Mouse (Mus musculus) mouse trophoblast stem cell (cell line): ENCODE data around the gene Gm15293.
"Not testable (repeated sequence)": the region's sequence is repeated elsewhere in the genome, so short reads cannot be mapped to it uniquely, and the experiment has no call there.

Source experiments
- in situ Hi-C, 2 experiments: fragments of 300-500 bp; cut with MseI, MboI; formaldehyde crosslinking; loops; 2 replicates in 1 of 2; 3 replicates in 1 of 2; pipeline ENCODE4 v1.15.1; 2025

Gene Gm15293

GRCm38 (mm10) chr8:21201261-21201660 is at the start of gene Gm15293:
Gm15293 (plus strand) TSS chr8:21201561.
- in situ Hi-C loops = not testable (repeated sequence)

DNA sequence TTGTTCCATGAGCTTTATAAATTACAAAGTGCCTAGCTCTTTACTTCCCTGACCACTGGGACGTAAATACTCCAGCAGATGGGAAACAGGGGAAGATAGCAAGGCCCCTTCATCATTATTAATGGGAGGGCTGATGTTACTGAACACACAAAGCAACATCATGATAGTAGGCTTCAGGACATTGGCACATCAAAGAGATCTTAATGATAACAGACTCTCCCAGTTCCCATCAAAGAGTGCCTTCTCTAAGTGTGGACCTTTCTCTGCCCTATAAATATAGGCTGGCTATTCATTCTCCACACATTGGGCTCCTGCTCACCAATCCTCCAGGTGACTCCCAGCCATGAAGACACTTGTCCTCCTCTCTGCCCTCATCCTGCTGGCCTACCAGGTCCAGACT is 39.4 kb upstream of the Gm15293 start, which contains the start of gene Defa22:
Defa22 (plus strand) TSS at position 301 of the 400 bp plus-strand sequence.
- in situ Hi-C loops = not testable (repeated sequence)

DNA sequence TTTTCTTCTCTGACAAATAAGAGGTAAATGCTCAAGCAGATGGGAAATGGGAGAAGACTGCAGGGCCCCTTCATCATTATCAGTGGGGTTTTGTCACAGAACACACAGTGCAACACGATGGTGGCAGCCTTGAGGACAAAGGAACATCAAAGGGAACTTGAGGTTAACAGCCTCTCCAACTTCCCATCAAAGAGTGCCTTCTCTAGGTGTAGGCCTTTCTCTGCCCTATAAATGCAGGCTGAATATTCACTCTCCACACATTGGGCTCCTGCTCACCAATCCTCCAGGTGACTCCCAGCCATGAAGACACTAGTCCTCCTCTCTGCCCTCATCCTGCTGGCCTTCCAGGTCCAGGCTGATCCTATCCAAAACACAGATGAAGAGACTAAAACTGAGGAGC is 10.0 kb upstream of the Gm15293 start, which contains the start of gene Defa31:
Defa31 (plus strand) TSS at position 301 of the 400 bp plus-strand sequence.
- in situ Hi-C loops = not testable (repeated sequence)
